Mouse (Mus musculus) neural tube, embryonic 10.5 days (tissue): ENCODE results near the gene Sec22c.

ENCODE experiments used
- DNase-seq: peaks from one replicate; pipeline ENCODE4 v3.0.0-alpha.2; 2017; ENCODE audit warnings: low spot score; ENCODE audit errors: extremely low spot score

Gene Sec22c

DNA sequence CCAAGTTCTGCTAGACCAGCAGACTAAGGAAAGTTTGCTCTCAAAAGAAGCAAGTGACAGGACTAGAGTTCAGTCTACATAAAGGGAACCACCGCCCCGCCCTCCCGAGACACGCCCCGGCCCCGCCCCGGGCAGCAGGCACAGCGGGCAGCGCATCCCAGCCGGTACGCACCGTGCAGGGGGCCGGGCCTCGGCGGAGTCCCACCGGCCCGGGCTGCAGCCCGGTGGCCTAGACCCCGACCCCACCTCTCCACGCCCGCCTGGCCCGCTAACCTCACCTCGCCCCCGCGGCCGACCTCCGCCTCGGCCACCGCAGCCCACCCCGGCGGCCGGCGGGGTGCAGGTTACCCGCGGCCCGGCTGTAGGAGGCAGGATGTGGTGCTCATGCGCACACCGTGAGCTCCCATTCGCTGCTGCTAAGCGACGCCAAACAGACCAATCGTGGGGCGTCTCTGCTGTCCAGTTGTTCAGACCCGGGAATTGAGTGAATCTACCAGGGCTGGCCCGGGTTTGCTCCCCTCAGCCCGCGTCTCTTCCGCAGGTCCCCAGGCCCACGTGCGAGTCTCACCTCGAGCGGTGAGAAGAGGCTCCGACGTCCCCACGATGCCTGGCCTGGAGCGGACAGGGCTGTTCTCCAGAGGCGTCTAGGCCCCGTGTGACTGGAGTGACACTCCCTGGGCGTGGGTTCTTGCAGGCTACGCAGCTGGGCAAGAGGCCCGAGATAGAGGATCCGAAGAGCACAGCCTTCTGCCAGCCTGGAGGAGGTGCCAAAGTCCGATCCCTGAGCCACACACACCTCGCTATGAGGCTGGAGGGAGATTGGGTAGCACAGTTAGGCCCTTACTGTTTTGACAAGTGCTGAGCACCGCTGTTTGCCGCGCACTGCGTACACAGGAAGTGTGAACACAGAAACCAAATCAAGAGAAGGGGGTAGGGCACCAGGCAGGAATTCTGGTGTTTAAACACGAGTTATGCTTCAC is at the start of gene Sec22c:
Gene Sec22c (minus strand): TSS at position 845 of the 980 bp plus-strand sequence.
- peak; percentile 90 for DNase-seq

DNA sequence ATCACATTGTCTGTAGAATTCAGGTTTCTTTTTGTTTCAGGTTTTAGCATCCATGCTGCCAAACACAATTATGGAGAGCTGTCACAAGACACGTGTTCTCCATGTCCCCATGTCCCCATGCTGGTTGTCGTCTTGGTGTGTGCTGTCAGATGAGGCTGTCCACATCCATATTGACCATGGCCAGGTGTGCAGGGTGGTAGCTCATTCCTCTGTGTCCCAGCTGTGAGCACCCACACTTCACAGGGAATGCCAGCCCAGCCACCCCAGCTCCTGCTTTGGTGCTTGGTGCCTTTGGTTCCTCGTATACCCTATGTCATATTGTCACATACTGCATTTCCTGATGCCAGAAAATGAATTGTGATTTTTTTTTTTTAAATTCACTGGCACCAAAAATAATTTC is 49.3 kb upstream of the Sec22c start:
- DNase-seq, result no peak

DNA sequence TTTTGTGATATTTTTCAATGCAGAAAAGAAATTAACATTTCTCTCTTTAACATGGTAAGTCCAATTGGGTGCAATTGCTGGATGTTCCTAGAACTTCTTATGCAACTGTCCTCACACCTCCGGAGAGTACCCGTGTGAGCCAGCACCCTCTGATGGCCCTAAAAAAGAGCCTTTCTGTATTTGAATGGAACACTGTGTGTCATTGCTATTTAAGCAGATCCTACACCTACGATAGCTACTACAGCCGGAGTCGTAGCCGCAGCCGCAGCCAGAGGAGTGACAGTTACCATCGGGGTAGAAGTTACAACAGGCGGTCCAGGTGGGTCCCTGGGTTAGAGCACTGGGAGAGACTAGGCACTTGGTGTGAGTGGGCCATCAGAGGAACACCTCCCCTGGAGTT is 47.5 kb upstream of the Sec22c start:
- no peak for DNase-seq

DNA sequence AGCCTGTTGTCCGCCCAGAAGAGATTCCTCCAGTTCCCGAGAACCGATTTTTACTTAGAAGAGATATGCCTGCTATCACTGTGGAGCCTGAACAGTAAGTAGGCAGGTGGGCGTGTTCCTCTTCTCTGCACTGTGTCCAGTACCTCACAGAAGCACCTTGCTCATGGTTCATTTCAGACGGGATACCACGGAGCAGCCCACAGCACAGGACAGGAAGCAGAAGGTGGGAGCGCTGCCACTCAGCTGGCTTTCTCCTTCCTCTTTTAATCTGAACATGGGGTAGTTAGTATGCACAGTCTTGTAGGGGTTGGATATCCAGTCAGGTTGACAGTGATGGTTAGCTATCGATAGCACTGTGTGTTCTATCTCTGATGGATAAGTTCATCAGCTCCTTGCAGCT is 38.8 kb upstream of the Sec22c start:
- no peak for DNase-seq

DNA sequence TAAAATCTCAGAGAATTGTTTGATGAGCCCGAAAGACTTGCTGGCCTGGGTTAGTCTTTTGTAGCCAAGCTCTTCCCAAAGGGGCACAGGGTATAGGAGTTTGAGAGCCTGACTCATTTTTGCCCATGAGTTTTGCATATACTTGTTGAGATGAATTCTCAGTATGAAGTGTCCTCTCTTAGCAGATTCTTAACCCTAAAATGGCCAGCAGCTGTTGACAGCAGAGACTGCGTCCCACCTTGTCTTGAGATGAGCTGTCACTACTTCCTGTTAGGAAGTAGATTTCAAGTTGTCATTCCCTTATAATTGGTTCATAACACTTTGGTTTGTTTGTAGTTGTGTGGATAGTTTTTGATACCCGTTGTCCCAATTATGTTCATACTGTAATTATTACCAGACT is 35.9 kb upstream of the Sec22c start:
- no peak for DNase-seq

DNA sequence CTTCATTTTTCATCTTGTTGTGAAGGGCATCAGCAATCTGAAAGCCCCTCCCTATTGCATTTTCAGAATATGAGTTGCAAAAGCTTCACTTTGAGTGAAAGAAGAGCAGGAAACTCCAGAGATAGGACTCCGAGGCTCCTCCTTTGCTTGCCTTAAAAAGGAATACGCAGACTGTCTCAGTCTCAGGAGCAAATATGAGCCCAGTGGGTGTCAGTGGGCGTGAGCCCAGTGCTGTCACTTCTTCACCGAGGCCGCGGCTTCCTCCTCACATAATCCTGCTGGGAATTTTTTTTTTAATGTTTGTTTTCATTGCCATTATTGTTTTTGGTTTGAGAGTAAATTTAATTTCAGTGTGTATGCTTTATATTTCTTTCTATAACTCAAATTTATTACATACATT is 35.2 kb upstream of the Sec22c start:
- DNase-seq, result no peak

DNA sequence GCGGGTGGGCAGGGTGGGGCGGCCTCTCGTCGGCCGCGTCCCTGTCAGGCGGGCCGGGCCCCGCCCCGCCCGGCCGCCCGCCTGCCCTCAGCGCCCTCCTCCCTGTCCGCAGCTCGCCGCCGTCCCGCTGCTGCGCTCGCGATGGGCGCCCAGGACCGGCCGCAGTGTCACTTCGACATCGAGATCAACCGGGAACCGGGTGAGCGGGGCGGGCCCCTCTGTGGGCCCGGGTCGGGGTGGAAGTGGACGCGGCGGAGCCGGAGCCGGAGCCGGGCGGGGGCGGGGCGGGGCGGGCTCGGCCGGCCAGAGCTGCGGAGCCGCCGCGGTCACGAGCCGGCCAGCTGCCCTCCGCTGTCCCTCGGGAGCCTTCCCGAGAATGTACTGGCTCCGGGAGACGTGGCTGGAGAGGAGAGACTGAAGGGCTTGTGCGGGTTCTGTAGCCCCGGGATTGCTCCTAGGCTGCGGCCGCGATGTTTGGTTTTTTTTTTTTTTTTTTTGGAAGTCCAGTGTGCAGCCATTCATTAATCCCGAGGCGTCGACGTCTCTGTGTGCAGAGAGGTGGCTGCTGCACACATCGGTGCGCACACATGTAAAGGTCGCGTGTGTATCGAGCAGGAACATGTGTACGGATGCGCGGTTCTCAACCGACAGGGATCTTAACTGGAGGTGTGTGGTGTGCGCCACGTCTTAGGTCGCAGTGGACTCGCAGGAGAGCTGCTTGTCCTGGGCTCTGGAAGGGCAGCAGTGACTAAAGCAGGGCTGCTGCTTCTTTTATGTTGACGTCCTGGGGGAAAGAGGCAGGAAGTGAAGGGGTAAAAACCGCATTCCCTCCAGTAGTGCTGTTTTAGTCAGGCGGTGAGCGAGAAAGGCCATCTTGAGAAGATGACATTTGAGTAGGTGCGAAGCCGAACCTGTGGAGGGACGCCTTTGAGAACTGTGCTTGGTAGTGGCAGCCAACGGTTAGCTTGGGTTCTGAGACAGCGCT is 14.3 kb upstream of the Sec22c start:
- peak; percentile 85 for DNase-seq

DNA sequence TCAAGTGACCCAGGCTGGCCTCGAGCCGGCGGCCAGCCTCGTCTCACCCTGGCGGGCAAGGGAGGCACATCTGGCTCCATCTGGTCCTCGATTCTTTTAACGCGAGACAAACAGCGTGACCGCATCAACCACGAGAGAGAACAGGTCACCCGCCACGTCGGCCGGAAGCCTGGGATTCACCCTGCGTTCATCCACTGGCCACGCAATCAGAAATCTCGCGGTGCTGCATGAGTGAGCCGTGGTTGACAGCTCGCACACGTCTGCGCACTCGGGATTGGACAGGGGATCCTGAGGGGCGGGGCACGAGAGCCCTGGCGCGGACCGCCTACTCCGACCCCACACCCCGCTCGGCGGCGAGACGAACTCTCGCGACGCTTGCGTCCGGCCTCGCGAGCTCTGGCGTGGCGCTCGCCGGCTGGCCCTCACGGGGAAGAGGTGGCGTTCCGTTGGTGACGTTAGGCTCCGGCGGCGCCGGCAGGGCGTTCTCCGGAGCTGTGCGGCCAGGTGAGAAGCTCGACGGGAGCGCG is 13.6 kb upstream of the Sec22c start, which contains the start of gene Nktr:
Gene Nktr (plus strand): TSS at position 378 of the 527 bp plus-strand sequence.
- peak; percentile 94 for DNase-seq

DNA sequence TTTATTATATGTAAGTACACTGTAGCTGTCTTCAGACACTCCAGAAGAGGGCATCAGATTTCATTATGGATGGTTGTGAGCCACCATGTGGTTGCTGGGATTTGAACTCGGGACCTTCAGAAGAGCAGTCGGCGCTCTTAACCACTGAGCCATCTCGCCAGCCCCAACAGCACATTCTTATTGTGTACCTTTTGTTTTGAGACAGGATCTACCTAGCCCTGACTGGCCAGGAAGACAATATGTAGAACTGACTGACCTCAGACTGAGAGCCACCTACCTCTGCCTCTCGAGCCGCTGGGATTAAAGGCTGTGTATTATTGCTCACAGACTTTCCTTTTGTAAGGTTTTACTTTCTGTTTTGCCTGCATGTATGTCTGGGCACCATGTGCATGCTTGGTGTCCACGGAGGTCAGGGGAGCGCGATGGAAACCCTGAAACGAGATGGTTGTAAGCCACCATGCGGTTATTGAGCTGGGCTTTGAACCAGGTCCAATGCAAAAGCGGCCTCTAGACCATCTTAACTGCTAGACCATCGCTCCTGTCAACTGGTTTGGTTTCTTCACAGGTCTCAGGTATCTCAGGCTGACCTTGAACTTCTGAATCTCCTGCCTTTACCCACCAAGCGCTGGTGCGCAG is 12.9 kb upstream of the Sec22c start:
- DNase-seq, result no peak

DNA sequence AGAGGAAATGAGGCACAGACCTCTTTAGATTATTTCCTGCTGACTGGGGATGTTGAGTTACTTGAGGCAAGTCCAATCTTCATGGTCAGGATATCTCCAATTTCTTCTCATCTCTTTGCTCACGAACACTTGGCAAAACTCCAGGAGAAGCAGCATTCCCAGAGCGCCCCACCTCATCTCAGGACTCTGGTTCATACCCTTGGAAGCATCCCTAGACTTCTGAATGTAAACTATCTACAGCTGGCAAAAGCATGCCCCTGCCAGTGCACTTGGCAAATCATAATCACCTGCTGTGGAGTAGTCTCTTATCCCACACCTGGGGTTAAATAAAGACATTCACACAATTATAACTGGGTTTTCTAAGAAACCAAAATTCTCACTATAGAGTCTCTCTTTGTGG is 11.8 kb upstream of the Sec22c start:
- no peak for DNase-seq

DNA sequence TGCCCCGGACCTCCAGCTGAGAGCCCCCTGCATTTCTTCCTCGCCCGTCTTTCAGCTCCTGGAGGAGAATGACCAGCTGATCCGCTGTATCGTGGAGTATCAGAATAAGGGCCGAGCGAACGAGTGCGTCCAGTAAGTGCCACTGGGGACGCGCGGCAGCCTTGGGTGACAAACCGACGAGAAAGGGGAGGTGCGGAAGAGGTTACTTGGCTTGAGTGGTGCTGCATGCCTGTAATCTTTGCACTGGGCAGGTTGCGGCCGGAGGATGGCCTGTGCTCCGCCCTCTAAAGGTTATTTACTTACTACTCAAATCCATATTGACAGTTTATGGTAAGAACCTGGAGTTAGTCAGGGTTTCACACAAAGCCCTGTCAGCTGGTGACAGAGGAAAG is 5.3 kb upstream of the Sec22c start:
- no peak for DNase-seq

DNA sequence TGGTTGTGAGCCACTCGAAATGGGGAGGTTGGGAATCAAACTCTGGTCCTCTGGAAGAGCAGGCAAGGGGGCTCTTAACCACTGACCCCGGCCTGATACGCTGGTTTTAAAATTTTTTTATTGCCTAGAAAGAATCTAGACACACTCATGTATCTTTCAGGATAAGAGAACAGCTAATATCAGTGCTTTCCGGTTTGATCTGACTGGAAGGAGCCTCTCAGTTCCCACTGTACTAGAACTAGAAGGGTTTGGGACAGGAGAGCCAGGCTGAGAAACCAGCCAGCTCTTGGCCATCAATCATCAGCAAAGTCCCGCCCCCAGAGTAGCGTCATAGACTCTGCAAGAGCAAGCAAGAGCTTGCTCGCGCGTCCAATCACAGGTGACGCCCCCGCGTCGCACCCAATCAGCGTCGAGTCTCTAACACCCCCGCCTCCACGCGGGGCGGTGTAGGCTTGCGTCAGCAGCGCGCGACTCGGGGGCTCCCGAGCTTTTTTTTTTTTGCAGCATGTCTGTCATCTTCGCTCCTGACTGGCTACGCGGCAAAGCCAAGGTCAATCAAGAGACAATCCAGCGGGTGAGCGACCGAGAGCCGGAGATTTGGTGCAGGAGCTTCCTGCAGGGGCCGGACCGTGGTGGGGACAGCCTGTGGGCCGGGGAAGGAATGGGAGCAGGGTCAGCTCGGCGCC is 4.8 kb upstream of the Sec22c start, which contains the start of gene Ss18l2:
Gene Ss18l2 (plus strand): TSS at position 432 of the 686 bp plus-strand sequence.
- peak; percentile 98 for DNase-seq

DNA sequence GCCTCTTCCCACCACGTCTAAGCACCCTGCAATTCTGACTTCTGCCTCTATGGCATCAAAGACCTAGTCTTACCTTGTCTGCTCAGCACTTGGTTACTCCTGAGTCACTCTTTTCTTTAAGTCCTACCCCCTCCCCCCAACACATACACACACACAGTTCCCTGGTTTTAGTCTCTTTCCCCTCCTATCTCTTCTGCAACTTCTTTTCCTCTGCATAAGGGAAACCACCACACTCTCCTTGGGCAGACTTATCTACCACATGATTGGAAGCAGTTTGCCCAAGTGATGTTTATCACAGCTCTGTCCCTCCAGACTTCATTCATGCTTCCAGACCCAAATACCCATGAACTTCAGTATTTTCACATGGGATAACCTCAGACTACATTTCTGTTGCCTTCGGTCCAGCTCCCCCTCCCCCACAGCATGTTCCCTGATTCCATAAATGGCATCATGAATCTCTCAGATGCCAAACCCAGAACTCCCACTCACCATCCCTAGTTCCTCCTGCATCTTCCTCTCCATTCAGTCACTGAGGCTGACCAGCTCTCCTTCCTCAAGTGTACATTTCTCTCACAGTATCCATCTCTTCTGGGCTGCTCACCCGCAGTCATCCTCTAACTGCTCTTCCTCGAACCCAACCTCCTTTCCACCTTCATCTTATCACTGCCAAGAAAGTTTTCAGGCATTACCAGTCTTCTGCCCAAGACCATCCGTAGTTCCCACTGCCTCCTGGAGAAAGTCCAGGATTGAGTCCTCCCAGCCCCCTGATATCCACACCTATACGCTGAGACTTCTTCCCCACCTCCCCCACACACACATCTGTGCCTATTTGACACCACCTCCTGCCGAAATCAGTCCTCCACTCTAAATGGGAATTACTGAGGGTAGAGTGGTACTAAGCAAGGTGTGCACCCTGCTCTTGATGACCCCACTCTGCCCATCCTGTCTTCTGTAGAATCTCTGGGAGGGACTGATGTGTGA is 3.5 kb upstream of the Sec22c start:
- no peak for DNase-seq

DNA sequence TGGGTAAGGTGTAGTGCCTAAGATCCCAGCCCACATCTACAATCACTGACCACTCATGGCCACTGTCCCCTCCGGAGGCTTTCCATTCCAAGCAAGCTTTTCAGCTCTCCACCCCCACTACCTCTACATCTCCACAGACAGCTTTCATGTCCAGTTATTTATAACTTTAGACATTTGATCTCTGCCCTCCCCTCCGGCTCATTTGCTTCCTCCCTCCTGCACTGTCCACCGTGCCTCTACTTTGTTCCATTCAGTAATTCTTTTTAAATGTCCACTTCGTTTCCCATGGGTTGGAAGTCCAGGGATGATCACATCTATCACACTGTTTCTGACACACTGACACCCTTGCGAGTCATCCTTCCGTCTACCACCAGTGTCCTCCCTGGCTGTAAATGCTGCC is 2.5 kb upstream of the Sec22c start:
- no peak for DNase-seq

DNA sequence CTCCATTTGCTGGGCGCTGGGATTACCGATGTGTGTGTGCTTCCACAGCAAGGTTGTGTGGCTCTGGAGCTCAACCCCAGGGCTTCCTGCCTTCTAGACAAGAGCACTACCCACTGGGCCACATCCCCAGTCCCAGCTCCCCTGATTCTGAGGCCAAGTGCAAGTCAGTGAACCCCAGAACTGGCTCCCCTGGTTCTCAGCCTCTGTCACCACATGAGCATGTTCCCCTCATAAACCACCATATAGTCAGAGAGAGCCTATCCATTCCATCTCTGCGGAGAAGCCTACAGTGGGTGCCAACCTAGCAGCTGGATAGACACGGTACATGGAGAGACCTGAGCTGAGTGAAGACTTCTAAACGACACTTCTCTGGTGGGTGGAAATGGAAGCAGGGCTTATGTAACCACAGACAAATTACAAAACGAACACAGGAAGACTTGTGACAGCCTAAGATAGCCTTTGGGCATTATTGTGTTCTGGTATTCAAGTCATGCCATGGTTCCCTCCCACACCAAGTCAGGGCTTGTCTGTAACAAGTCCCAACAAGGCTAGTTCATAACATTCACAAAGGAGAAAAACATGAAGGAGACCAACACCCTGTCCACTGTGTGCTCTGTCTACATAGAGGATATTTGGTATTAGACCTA is 862 bp upstream of the Sec22c start:
- no peak for DNase-seq

DNA sequence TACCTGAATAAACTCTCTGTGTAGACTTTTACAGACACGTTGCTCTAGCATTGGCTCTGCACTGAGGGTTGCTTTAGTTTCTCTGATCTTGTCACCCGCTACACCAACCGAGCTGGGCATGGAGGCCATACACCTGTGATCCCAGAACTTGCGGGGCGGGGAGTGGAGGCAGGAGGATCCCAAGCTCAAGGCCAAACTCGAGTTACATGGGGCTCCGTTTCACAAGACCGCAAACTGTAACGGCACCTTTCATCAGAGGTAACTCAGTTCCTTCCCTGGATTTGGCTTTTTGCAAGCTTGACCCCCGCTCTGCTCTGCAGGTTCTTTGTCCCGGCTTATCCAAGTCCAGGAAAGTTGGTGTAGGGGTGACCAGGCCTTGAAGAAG is 1.0 kb downstream of the Sec22c start:
- no peak for DNase-seq

DNA sequence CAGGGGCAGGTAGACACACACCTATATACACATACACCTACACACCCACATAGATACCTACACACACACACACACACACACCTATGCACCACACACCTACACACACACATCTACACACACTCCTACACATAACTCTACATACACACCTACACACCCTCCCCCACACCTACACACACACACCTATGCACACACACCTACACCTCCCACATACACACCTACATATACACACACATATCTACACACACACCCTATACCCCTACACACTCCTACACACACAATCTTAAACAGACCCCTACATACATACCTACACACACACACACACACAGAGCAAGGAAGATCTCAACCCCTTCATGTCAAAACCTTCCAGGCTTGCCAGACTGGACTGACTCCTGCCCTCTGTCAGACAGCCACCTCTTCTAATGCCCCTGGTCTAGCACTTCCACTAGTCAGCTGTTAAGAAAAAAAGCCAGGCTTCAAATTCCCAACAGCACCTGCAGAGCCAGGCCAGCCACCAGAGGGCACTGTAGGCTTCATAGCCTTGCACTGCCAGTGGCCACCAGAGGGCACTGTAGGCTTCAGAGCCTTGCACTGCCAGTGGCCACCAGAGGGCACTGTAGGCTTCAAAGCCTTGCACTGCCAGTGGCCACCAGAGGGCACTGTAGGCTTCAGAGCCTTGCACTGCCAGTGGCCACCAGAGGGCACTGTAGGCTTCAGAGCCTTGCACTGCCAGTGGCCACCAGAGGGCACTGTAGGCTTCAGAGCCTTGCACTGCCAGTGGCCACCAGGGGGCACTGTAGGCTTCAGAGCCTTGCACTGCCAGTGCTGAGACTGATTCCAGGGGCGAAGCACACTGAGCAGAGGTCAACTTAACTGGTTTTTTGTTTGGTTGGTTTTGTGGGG is 7.9 kb downstream of the Sec22c start:
- no peak for DNase-seq

DNA sequence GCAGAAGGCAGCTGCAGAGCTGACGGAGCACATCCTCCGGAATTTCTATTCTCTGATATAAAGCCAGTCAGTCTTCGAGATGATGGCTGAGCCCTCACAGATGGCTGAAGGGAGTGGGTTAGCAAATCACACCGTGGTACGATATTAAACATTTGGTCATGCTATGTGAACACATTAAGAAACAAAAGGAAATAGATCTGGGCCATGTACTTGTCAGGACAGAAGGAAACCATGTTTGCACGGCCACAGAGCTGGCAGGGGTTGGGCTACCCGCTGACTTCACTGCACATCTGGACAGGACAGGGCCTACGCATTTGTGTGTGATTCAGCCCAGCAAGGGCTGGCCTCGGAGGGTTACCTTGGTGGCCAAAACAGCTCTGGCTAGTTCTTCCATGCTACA is 8.7 kb downstream of the Sec22c start:
- DNase-seq, result no peak
